Mouse (Mus musculus) layer of hippocampus, postnatal 25 days (tissue): ENCODE results near the gene 4921539E11Rik. TPM values are rescaled to one million over a fixed set of nuclear protein-coding genes. Genes with fewer than 3 reads are reported as not detected.

Experiments used
- DNase-seq, 2 experiments: peaks; one replicate each; pipeline ENCODE4 v3.0.0; 2022; ENCODE audit warnings: mixed read lengths in 2 of 2, low spot score in 1 of 2; ENCODE audit errors: extremely low spot score in 1 of 2
- total RNA-seq, 2 experiments: library from RNA; stranded (reverse); gene quantifications; 2 replicates each; pipeline ENCODE4 v1.2.3; 2021

Gene 4921539E11Rik
- not detected for total RNA-seq

GRCm38 (mm10) chr4:103290763-103291162 is at the start of gene 4921539E11Rik:
4921539E11Rik (minus strand) TSS chr4:103290863.
- DNase-seq: no peak

GRCm38 (mm10) chr4:103335134-103335533 is 44.5 kb upstream of the 4921539E11Rik start:
- no peak for DNase-seq

- DNase-seq: no peak
These were observed 38.7 kb upstream of the 4921539E11Rik start for GRCm38 (mm10) chr4:103329348-103329747.

- DNase-seq: no peak
These were observed 36.3 kb upstream of the 4921539E11Rik start for GRCm38 (mm10) chr4:103326994-103327393.

- no peak for DNase-seq
These were observed 34.2 kb upstream of the 4921539E11Rik start for GRCm38 (mm10) chr4:103324688-103325451.

- no peak for DNase-seq
These were observed 30.8 kb upstream of the 4921539E11Rik start for GRCm38 (mm10) chr4:103321461-103321860.

GRCm38 (mm10) chr4:103315861-103316260 is 25.2 kb upstream of the 4921539E11Rik start:
- DNase-seq: no peak

GRCm38 (mm10) chr4:103314526-103314910 is 23.9 kb upstream of the 4921539E11Rik start:
- DNase-seq: no peak

GRCm38 (mm10) chr4:103313587-103314525 is 23.2 kb upstream of the 4921539E11Rik start, which contains the start of gene Oma1:
Oma1 (plus strand) TSS chr4:103313812.
- peak; percentile 96 to 98 for DNase-seq

GRCm38 (mm10) chr4:103303851-103304250 is 13.2 kb upstream of the 4921539E11Rik start:
- DNase-seq: no peak

GRCm38 (mm10) chr4:103299342-103299741 is 8.7 kb upstream of the 4921539E11Rik start:
- peak; percentile 15 to 42 for DNase-seq

GRCm38 (mm10) chr4:103288342-103288741 is 2.3 kb downstream of the 4921539E11Rik start:
- no peak for DNase-seq

GRCm38 (mm10) chr4:103273021-103273420 is 17.6 kb downstream of the 4921539E11Rik start:
- no peak for DNase-seq

- DNase-seq: no peak
These were observed 21.3 kb downstream of the 4921539E11Rik start for GRCm38 (mm10) chr4:103269336-103269735.

- DNase-seq: no peak
These were observed 25.5 kb downstream of the 4921539E11Rik start for GRCm38 (mm10) chr4:103265166-103265565.

GRCm38 (mm10) chr4:103263812-103264396 is 26.8 kb downstream of the 4921539E11Rik start:
- DNase-seq: no peak

GRCm38 (mm10) chr4:103263378-103263777 is 27.3 kb downstream of the 4921539E11Rik start:
- no peak for DNase-seq

- DNase-seq: no peak
These were observed 31.8 kb downstream of the 4921539E11Rik start for GRCm38 (mm10) chr4:103258817-103259216.

GRCm38 (mm10) chr4:103253846-103254245 is 36.8 kb downstream of the 4921539E11Rik start:
- DNase-seq: no peak

- no peak for DNase-seq
These were observed 41.1 kb downstream of the 4921539E11Rik start for GRCm38 (mm10) chr4:103249436-103250085.
